Mouse (Mus musculus) erythroblast, embryonic 14.5 days (primary cell): ENCODE results near the gene St3gal3.

Experiments used
- GATA1 ChIP-seq: IDR thresholded peaks from 2 replicates; pipeline ENCODE4 v1.6.1; 2012; ENCODE audit warnings: low read length, inconsistent platforms, mixed read lengths
- TAL1 ChIP-seq: IDR thresholded peaks from 3 replicates; pipeline ENCODE4 v1.6.1; 2012; ENCODE audit warnings: low read length, inconsistent platforms, mixed read lengths

DNA sequence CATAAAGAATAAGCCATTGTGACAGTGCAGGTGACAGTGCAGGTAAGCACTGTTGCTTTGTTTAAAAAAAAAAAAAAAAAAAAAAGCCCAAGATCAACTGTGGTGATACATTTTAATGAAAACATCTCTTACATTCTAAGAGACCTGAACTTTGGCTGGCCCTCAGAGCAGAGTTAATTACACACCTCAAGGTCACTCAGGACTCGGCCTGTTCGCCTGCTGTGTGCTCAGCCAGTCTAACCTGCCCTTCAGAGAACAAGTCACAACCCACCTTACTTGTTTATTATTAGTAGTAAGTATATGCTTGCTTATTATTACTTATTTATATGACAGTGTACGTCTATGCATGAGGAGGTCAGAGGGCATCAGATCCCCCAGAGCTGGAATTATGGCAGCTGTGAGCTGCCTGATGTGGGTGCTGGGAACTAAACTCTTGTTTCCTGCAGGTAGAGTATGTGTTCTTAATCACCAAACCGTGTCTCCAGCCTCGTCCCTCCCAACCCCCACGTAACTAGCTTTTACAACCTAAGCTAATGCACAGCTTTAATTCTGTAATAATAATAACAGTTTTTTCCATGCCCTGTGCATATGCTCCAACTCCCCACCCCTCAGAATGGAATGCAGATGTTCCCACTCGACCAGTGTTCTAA, 91.9 kb downstream of the St3gal3 start:
- TF ChIP-seq GATA1 (no peak), TAL1 (no peak)
